Mouse (Mus musculus) C2C12 (cell line): ENCODE measurements around the gene Sprn. TPM values are rescaled to one million over a fixed set of nuclear protein-coding genes. Genes with fewer than 3 reads are reported as not detected.

ENCODE experiments used
- H3K27me3 ChIP-seq: one replicate; pipeline ENCODE4 v1.6.1; 2011; ENCODE audit not compliant: control insufficient read depth, insufficient read depth, insufficient read length
- H3K36me3 ChIP-seq: one replicate; pipeline ENCODE4 v1.6.1; 2011; ENCODE audit not compliant: control insufficient read depth, insufficient read depth
- H3K4me3 ChIP-seq: one replicate; pipeline ENCODE4 v1.5.1; 2011; ENCODE audit warnings: mild to moderate bottlenecking, control low read depth; ENCODE audit not compliant: poor library complexity, insufficient read depth, severe bottlenecking
- H3K79me2 ChIP-seq: one replicate; pipeline ENCODE4 v1.6.1; 2011; ENCODE audit not compliant: control insufficient read depth, insufficient read depth
- H3K79me3 ChIP-seq: one replicate; pipeline ENCODE4 v1.6.1; 2011; ENCODE audit warnings: low read depth, control low read depth
- H3ac ChIP-seq: one replicate; pipeline ENCODE3; 2011; ENCODE audit warnings: low read depth; ENCODE audit not compliant: control insufficient read depth, insufficient read length
- CEBPB ChIP-seq: IDR thresholded peaks from one replicate; pipeline ENCODE4 v1.6.1; 2011; ENCODE audit warnings: low read depth, mild to moderate bottlenecking, control low read depth, moderate library complexity
- CTCF ChIP-seq: IDR thresholded peaks from one replicate; pipeline ENCODE4 v1.5.1; 2011; ENCODE audit not compliant: control insufficient read depth, insufficient read depth, insufficient read length
- FOSL1 ChIP-seq: IDR thresholded peaks from one replicate; pipeline ENCODE4 v1.8.0; 2011; ENCODE audit warnings: mild to moderate bottlenecking, low read length; ENCODE audit not compliant: poor library complexity, insufficient read depth, severe bottlenecking
- MAX ChIP-seq: IDR thresholded peaks from one replicate; pipeline ENCODE4 v1.6.1; 2011; ENCODE audit warnings: mild to moderate bottlenecking, control low read depth
- MYOD1 ChIP-seq: IDR thresholded peaks from one replicate; pipeline ENCODE4 v1.6.1; 2011; ENCODE audit warnings: low read depth; ENCODE audit not compliant: control insufficient read depth, insufficient read length
- MYOG ChIP-seq: IDR thresholded peaks from one replicate; pipeline ENCODE4 v1.6.1; 2011; ENCODE audit not compliant: control insufficient read depth, insufficient read length; ENCODE audit errors: extremely low read depth
- USF1 ChIP-seq: IDR thresholded peaks from one replicate; pipeline ENCODE4 v1.6.1; 2011; ENCODE audit warnings: low read depth, mild to moderate bottlenecking, control low read depth, moderate library complexity
- polyA plus RNA-seq: library from polyadenylated mRNA; unstranded; fragments of >200 nt; fragmentation: generic; extraction: Trizol; gene quantifications from one replicate; pipeline ENCODE4 v1.2.1, GENCODE M21; 2012; ENCODE audit warnings: missing spikeins

The Sprn gene
- polyA plus RNA-seq, 1 experiment = not detected

GRCm38 (mm10) chr7:140126934-140127333, 27.7 kb downstream of the Sprn start:
- Histone ChIP-seq H3K36me3 (no peaks in the 10 kb centered on the region), H3ac (no peak overlapping the region), H3K79me3 (no peaks in the 10 kb centered on the region), H3K27me3 (no peaks in the 10 kb centered on the region), H3K4me3 (no peak overlapping the region), H3K79me2 (no peaks in the 10 kb centered on the region)
- TF ChIP-seq USF1 = no peak
- no peak for TF ChIP-seq MYOG
- no peak for TF ChIP-seq CEBPB
- no peak for TF ChIP-seq CTCF
- TF ChIP-seq FOSL1 = no peak
- TF ChIP-seq MAX = no peak
- no peak for TF ChIP-seq MYOD1

DNA sequence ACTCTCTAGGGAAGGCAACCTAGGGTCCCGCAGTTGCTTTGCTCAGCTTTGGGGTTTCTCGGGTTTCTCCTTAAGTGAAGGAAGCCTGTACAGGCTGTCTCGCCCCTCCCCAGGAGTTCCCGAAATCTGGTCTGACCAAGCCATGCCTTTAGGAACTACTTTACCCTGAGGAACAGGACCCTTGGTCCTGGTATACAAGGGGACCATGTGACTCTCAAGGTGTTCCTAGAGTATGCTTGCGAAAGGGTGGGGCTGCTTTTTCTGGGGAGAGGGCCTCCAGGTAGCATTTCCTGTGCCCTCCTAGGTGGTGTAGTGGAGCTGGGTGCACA, 28.7 kb downstream of the Sprn start:
- Histone ChIP-seq H3K79me2 (no peaks in the 10 kb centered on the region), H3K79me3 (no peaks in the 10 kb centered on the region), H3K36me3 (no peaks in the 10 kb centered on the region), H3K4me3 (peak overlapping the region; percentile 30), H3K27me3 (no peaks in the 10 kb centered on the region), H3ac (peak overlapping the region; percentile 67)
- TF ChIP-seq USF1 (no peak), CTCF (no peak), FOSL1 (no peak), CEBPB (no peak), MYOG (no peak), MYOD1 (no peak), MAX (no peak)

- TF ChIP-seq CTCF = no peak
- no peak for TF ChIP-seq MAX
- TF ChIP-seq FOSL1 = no peak
- TF ChIP-seq MYOG = no peak
- TF ChIP-seq MYOD1 = no peak
- TF ChIP-seq USF1 = no peak
- no peak for TF ChIP-seq CEBPB
- Histone ChIP-seq H3K79me2 (no peaks in the 10 kb centered on the region), H3ac (peak overlapping the region; percentile 67), H3K27me3 (no peaks in the 10 kb centered on the region), H3K4me3 (peak overlapping the region; percentile 30), H3K79me3 (no peaks in the 10 kb centered on the region), H3K36me3 (no peaks in the 10 kb centered on the region)
Measured at GRCm38 (mm10) chr7:140125278-140126021, 29.2 kb downstream of the Sprn start.

GRCm38 (mm10) chr7:140124382-140124781, 30.3 kb downstream of the Sprn start:
- no peak overlapping the region for H3K4me3 ChIP-seq
- no peak for TF ChIP-seq MYOG
- TF ChIP-seq FOSL1 = no peak
- TF ChIP-seq USF1 = no peak
- TF ChIP-seq MYOD1 = no peak
- TF ChIP-seq MAX = no peak
- TF ChIP-seq CTCF = no peak
- TF ChIP-seq CEBPB = no peak
- H3K27me3 ChIP-seq = no peaks in the 10 kb centered on the region
- no peaks in the 10 kb centered on the region for H3K79me3 ChIP-seq
- H3K79me2 ChIP-seq = no peaks in the 10 kb centered on the region
- H3K36me3 ChIP-seq = no peaks in the 10 kb centered on the region
- H3ac ChIP-seq = no peak overlapping the region

DNA sequence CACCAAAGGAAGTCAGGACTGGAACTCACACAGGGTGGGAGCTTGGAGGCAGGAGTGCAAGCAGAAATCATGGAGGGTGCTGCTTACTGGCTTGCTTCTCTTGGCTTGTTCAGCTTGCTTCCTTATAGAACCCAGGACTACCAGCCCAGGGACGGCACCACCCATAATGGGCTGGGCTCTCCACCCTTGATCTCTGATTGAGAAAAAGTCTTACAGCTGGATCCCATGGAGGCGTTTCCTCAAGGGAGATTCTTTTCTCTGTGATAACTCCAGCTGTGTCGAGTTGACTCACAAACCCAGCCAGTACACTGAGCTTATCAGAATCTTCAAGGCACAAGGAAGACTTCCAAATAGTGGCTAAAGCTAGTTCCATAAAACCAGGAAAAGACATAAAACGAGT, 31.9 kb downstream of the Sprn start:
- Histone ChIP-seq H3K27me3 (no peaks in the 10 kb centered on the region), H3ac (no peak overlapping the region), H3K79me2 (no peaks in the 10 kb centered on the region), H3K79me3 (no peaks in the 10 kb centered on the region), H3K36me3 (no peaks in the 10 kb centered on the region), H3K4me3 (no peak overlapping the region)
- no peak for TF ChIP-seq MAX
- TF ChIP-seq USF1 = no peak
- no peak for TF ChIP-seq MYOD1
- no peak for TF ChIP-seq FOSL1

DNA sequence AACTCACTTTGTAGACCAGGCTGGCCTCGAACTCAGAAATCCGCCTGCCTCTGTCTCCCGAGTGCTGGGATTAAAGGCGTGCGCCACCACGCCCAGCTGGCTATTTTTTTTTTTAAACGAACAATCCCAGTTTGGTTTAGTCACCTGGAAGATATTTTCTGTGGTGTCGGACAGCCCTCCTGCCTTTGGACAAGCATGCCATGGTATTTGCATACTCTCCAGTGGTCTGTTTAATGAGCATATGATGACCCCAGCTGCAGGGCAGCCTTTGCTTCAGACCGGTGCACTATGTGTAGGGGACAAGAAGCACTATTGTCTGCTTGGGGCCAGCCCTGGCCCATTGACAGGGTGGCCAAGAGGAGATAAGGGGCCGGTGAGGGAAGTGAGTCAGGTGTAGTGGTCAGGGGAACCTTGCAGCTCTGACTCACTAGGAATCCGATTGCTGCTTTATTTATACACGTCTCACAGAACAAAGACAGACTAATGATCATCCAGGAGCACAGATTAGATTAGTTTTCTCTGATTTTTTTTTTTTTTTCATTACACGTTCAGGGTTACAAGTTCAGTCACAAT, 33.3 kb downstream of the Sprn start:
- H3K4me3 ChIP-seq = no peak overlapping the region
- H3K36me3 ChIP-seq = no peaks in the 10 kb centered on the region
- TF ChIP-seq USF1 (no peak), MYOG (no peak), MAX (no peak), CTCF (no peak), MYOD1 (peak; percentile 45), CEBPB (no peak), FOSL1 (no peak)
- H3K27me3 ChIP-seq = no peaks in the 10 kb centered on the region
- no peaks in the 10 kb centered on the region for H3K79me3 ChIP-seq
- H3ac ChIP-seq = no peak overlapping the region
- H3K79me2 ChIP-seq = no peaks in the 10 kb centered on the region
